Mouse (Mus musculus) liver, embryonic 14.5 days (tissue): Measurements from ENCODE around the gene Adgrb2. TPM values are rescaled to one million over a fixed set of nuclear protein-coding genes. Genes with fewer than 3 reads are reported as not detected.

Source experiments
- ATAC-seq: fragments of 200-750 bp; cut with Nextera tagmentation; 2 replicates; pipeline ENCODE4 v1.8.0; 2017; ENCODE audit warnings: moderate number of reproducible peaks, mild to moderate bottlenecking, moderate library complexity; ENCODE audit not compliant: insufficient read depth
- DNase-seq, 3 experiments: peaks; one replicate each; pipeline ENCODE4 v3.0.0-alpha.2; 2012 to 2013; ENCODE audit warnings: low read depth in 3 of 3, low spot score in 3 of 3
- H3K27ac ChIP-seq: fragments of 300-500 bp; sonication (generic); 2 replicates; pipeline ENCODE4 v1.5.1; 2014; ENCODE audit warnings: moderate library complexity, mild to moderate bottlenecking, control low read depth, inconsistent platforms
- H3K27me3 ChIP-seq: fragments of 300-500 bp; sonication (generic); 2 replicates; pipeline ENCODE4 v1.6.1; 2014; ENCODE audit warnings: mild to moderate bottlenecking, low read length, moderate library complexity; ENCODE audit not compliant: control insufficient read depth, insufficient read depth
- H3K36me3 ChIP-seq: fragments of 300-500 bp; sonication (generic); replicated peaks from 2 replicates; pipeline ENCODE4 v1.6.1; 2014; ENCODE audit warnings: low read depth; ENCODE audit not compliant: control insufficient read depth, insufficient read depth
- H3K4me1 ChIP-seq, 2 experiments: fragments of 200-500 bp in 1 of 2; fragments of 300-500 bp in 1 of 2; sonication (generic) in 1 of 2; replicated peaks; 2 replicates each; pipeline ENCODE4 v1.6.1; 2012 to 2014; ENCODE audit warnings: antibody characterized with exemption in 1 of 2, inconsistent platforms in 1 of 2, low read length in 1 of 2; ENCODE audit not compliant: control insufficient read depth in 2 of 2, insufficient read depth in 2 of 2
- H3K4me2 ChIP-seq: fragments of 300-500 bp; sonication (generic); 2 replicates; pipeline ENCODE4 v1.6.1; 2014; ENCODE audit warnings: low read depth, mild to moderate bottlenecking, control low read depth, moderate library complexity
- H3K4me3 ChIP-seq, 2 experiments: fragments of 200-500 bp in 1 of 2; fragments of 300-500 bp in 1 of 2; sonication (generic) in 1 of 2; 2 replicates each; pipeline ENCODE4 v1.5.1; 2012 to 2014; ENCODE audit warnings: low read depth in 2 of 2, low read length in 2 of 2, mild to moderate bottlenecking in 2 of 2, control low read depth in 1 of 2, inconsistent platforms in 1 of 2, moderate library complexity in 1 of 2; ENCODE audit not compliant: insufficient read depth in 1 of 2
- H3K9ac ChIP-seq: fragments of 300-500 bp; sonication (generic); replicated peaks from 2 replicates; pipeline ENCODE4 v1.6.1; 2014; ENCODE audit warnings: mild to moderate bottlenecking, control low read depth, moderate library complexity
- H3K9me3 ChIP-seq: fragments of 300-500 bp; sonication (generic); 2 replicates; pipeline ENCODE4 v1.6.1; 2016; ENCODE audit warnings: low read length, mixed read lengths; ENCODE audit not compliant: control insufficient read depth
- CTCF ChIP-seq: IDR thresholded peaks from 2 replicates; pipeline ENCODE4 v1.5.1; 2016; ENCODE audit warnings: antibody characterized with exemption, low read depth, control low read depth
- EP300 ChIP-seq: IDR thresholded peaks from 2 replicates; pipeline ENCODE4 v1.6.1; 2016; ENCODE audit warnings: antibody characterized with exemption, low read depth
- WGBS: fragments of 180-500 bp; shearing (Covaris S2); extraction: QIAGEN DNeasy Blood & Tissue Kit; methylation state at CpG from one replicate; pipeline ENCODE4 v1.1.7; 2014; ENCODE audit not compliant: insufficient replicate concordance; 5-methylcytosine and 5-hydroxymethylcytosine counted together
- polyA plus RNA-seq, 2 experiments: library from polyadenylated mRNA; depleted of rRNA in 1 of 2; stranded (reverse) in 1 of 2; unstranded in 1 of 2; fragments of >200 nt; fragmentation: Nextera tagmentation in 1 of 2; extraction: Ambion mirVana in 1 of 2; gene quantifications; 2 replicates each; pipeline versions ENCODE4 v1.2.1 to v1.2.3; 2012 to 2014

Gene Adgrb2
- polyA plus RNA-seq, 2 experiments: 0.15 to 0.22 TPM

DNA sequence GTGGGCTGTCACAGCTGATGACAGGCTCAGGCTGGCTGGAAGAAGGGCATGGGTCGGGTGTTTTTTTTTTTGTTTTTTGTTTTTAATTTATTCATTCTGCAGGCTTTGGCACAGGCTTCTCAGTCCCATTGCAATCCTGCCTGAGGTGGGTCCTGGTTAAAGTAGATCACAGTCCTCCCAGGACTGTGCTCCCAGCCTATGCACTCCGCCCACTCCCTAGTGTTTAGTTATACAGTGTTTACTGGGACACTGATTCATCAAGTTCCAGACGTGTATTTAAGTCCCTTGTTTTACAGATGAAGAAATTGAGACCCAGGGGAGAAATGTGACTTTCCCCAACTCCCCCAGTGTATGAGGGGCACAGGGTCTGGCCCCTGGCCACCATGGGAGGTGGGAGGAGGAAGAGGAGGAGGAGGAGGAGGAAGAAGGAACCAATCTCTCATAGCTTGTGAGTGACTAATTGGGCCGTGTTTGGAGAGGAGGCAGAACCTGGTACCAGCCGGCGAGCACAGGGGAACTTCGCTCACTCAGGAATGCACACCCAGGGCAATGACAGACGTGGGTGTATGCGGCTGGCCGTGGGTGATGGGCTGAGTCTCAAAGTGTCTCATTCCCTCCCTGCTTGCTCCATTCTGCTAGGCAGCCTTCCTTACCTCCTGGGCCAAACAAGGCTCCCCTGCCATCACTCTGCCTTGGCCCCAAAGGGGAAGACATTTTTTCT, 39.0 kb downstream of the Adgrb2 start:
- Histone ChIP-seq H3K27me3 (no peaks in the 10 kb centered on the region), H3K9ac (no peak overlapping the region), H3K4me2 (no peak overlapping the region), H3K27ac (no peak overlapping the region), H3K36me3 (no peaks in the 10 kb centered on the region), H3K4me3 (no peak overlapping the region), H3K9me3 (no peaks in the 10 kb centered on the region), H3K4me1 (no peaks in the 10 kb centered on the region)
- DNase-seq (no peak), ATAC-seq (no peak)
- TF ChIP-seq CTCF (no peak), EP300 (no peak)
- WGBS: 57% methylated on average over 10 of the region's 10 CpGs

- Histone ChIP-seq H3K4me2 (no peak overlapping the region), H3K9me3 (no peaks in the 10 kb centered on the region), H3K4me3 (no peak overlapping the region), H3K27ac (no peak overlapping the region), H3K9ac (no peak overlapping the region), H3K36me3 (no peaks in the 10 kb centered on the region), H3K4me1 (no peaks in the 10 kb centered on the region), H3K27me3 (no peaks in the 10 kb centered on the region)
- DNase-seq (no peak), ATAC-seq (no peak)
- TF ChIP-seq CTCF (no peak), EP300 (no peak)
- WGBS: 32% methylated on average over 8 of the region's 8 CpGs
Observed at GRCm38 (mm10) chr4:130025544-130025943, 40.9 kb downstream of the Adgrb2 start.

- Histone ChIP-seq H3K4me2 (no peak overlapping the region), H3K27me3 (no peaks in the 10 kb centered on the region; the same call in 1 of the 2 replicates), H3K4me3 (no peak overlapping the region), H3K9me3 (no peaks in the 10 kb centered on the region), H3K9ac (no peak overlapping the region), H3K36me3 (no peaks in the 10 kb centered on the region), H3K27ac (no peak overlapping the region), H3K4me1 (no peaks in the 10 kb centered on the region)
- TF ChIP-seq EP300: no peak
- TF ChIP-seq CTCF: no peak
- 53% methylated on average over 2 of the region's 2 CpGs for WGBS
- DNase-seq (no peak), ATAC-seq (no peak)
Observed at GRCm38 (mm10) chr4:130031146-130031545, 46.5 kb downstream of the Adgrb2 start.

DNA sequence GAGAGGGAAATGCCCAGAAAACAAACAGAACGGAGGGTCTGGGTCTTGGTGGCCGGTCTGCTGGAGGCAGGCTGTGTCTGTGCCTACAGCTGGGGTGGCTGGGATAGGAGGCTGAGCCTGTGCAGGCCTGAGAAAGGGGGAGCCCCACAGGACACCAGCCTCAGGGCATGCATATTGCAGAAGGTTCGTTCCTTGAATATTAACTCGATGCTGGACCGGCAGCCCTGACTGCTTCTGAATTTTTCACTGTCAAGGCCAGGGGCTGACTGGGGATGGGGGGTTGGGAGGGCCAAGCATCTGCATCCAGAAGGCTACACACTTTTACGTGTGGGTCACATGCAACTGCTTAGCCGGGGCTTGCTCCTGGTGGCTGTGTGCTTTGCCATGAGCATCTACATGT, 48.8 kb downstream of the Adgrb2 start:
- 60% methylated on average over 7 of the region's 7 CpGs for WGBS
- no peak for ATAC-seq
- H3K4me3 ChIP-seq: no peak overlapping the region
- H3K9me3 ChIP-seq: no peaks in the 10 kb centered on the region
- no peaks in the 10 kb centered on the region for H3K4me1 ChIP-seq
- no peak for DNase-seq
- H3K27ac ChIP-seq: no peak overlapping the region
- no peaks in the 10 kb centered on the region; the same call in 1 of the 2 replicates for H3K27me3 ChIP-seq
- TF ChIP-seq EP300 (no peak), CTCF (no peak)
- H3K4me2 ChIP-seq: no peak overlapping the region
- H3K36me3 ChIP-seq: no peaks in the 10 kb centered on the region
- H3K9ac ChIP-seq: no peak overlapping the region

- Histone ChIP-seq H3K36me3 (no peaks in the 10 kb centered on the region), H3K9me3 (no peaks in the 10 kb centered on the region), H3K9ac (no peak overlapping the region), H3K27me3 (no peaks in the 10 kb centered on the region; the same call in 1 of the 2 replicates), H3K4me2 (no peak overlapping the region), H3K27ac (no peak overlapping the region), H3K4me3 (no peak overlapping the region), H3K4me1 (no peaks in the 10 kb centered on the region)
- ATAC-seq (no peak), DNase-seq (no peak)
- WGBS: 3% methylated on average over 8 of the region's 8 CpGs
- TF ChIP-seq CTCF (peak; percentile 76), EP300 (no peak)
Observed at GRCm38 (mm10) chr4:130036112-130036511, 51.4 kb downstream of the Adgrb2 start.
